Mouse (Mus musculus) liver, adult (tissue): ENCODE measurements around the gene Macf1.

ENCODE experiments used
- GATA4 ChIP-seq: IDR thresholded peaks from 2 replicates; pipeline ENCODE4 v1.6.1; 2014; ENCODE audit warnings: mild to moderate bottlenecking, low read length; ENCODE audit not compliant: insufficient replicate concordance

The Macf1 gene

GRCm38 (mm10) chr4:123427900-123428684, 256.1 kb downstream of the Macf1 start:
- no peak for TF ChIP-seq GATA4

GRCm38 (mm10) chr4:123427271-123427899, 256.8 kb downstream of the Macf1 start:
- TF ChIP-seq GATA4 = no peak

GRCm38 (mm10) chr4:123426429-123427080, 257.6 kb downstream of the Macf1 start:
- no peak for TF ChIP-seq GATA4

GRCm38 (mm10) chr4:123425672-123426272, 258.4 kb downstream of the Macf1 start:
- TF ChIP-seq GATA4 = no peak

- TF ChIP-seq GATA4 = no peak
Observed at GRCm38 (mm10) chr4:123424050-123424449, 260.1 kb downstream of the Macf1 start.

- peak; percentile 68; the same call in 1 of the 2 replicates for TF ChIP-seq GATA4
Observed at GRCm38 (mm10) chr4:123422828-123423227, 261.3 kb downstream of the Macf1 start.

GRCm38 (mm10) chr4:123418032-123418431, 266.1 kb downstream of the Macf1 start:
- TF ChIP-seq GATA4 = no peak

GRCm38 (mm10) chr4:123417478-123417877, 266.7 kb downstream of the Macf1 start:
- no peak for TF ChIP-seq GATA4

GRCm38 (mm10) chr4:123416829-123417228, 267.3 kb downstream of the Macf1 start:
- TF ChIP-seq GATA4 = no peak

- TF ChIP-seq GATA4 = no peak
Observed at GRCm38 (mm10) chr4:123415566-123415965, 268.6 kb downstream of the Macf1 start.

GRCm38 (mm10) chr4:123413876-123414275, 270.3 kb downstream of the Macf1 start:
- TF ChIP-seq GATA4 = no peak

- no peak for TF ChIP-seq GATA4
Observed at GRCm38 (mm10) chr4:123412981-123413380, 271.2 kb downstream of the Macf1 start.

- TF ChIP-seq GATA4 = no peak
Observed at GRCm38 (mm10) chr4:123412528-123412878, 271.7 kb downstream of the Macf1 start.

- no peak for TF ChIP-seq GATA4
Observed at GRCm38 (mm10) chr4:123411732-123412527, 272.2 kb downstream of the Macf1 start.
